Mouse (Mus musculus): ENCODE results near the gene Myo9a.

The Myo9a gene

GRCm38 (mm10) chr9:59750267-59751065, at the start of gene Myo9a, which contains the start of gene Senp8:
Gene Myo9a, plus strand, starts transcription at chr9:59750896.
Gene Senp8, minus strand, starts transcription at chr9:59750710.
- DNase-seq (ENCODE audit: low spot score in 2 of 2): peak; percentile 99 to 100

- DNase-seq (ENCODE audit: low spot score in 2 of 2): no peak
Measured at GRCm38 (mm10) chr9:59701094-59701493, 49.6 kb upstream of the Myo9a start.

- DNase-seq (ENCODE audit: low spot score in 2 of 2): no peak
Measured at GRCm38 (mm10) chr9:59703099-59703498, 47.6 kb upstream of the Myo9a start.

- DNase-seq (ENCODE audit: low spot score in 2 of 2): no peak
Measured at GRCm38 (mm10) chr9:59706850-59707825, 43.6 kb upstream of the Myo9a start.

GRCm38 (mm10) chr9:59709225-59709624, 41.5 kb upstream of the Myo9a start:
- no peak for DNase-seq (ENCODE audit: low spot score in 2 of 2)

GRCm38 (mm10) chr9:59716275-59716898, 34.3 kb upstream of the Myo9a start:
- no peak for DNase-seq (ENCODE audit: low spot score in 2 of 2)

GRCm38 (mm10) chr9:59718237-59718636, 32.5 kb upstream of the Myo9a start:
- no peak for DNase-seq (ENCODE audit: low spot score in 2 of 2)

- DNase-seq (ENCODE audit: low spot score in 2 of 2): no peak
Measured at GRCm38 (mm10) chr9:59721144-59721543, 29.6 kb upstream of the Myo9a start.

GRCm38 (mm10) chr9:59723096-59723657, 27.5 kb upstream of the Myo9a start:
- peak; percentile 45 to 51 for DNase-seq (ENCODE audit: low spot score in 2 of 2)

GRCm38 (mm10) chr9:59723791-59724442, 26.8 kb upstream of the Myo9a start:
- no peak for DNase-seq (ENCODE audit: low spot score in 2 of 2)

GRCm38 (mm10) chr9:59725515-59725914, 25.2 kb upstream of the Myo9a start:
- DNase-seq (ENCODE audit: low spot score in 2 of 2): no peak

GRCm38 (mm10) chr9:59727569-59728286, 23.0 kb upstream of the Myo9a start:
- no peak for DNase-seq (ENCODE audit: low spot score in 2 of 2)

GRCm38 (mm10) chr9:59731136-59731535, 19.6 kb upstream of the Myo9a start:
- no peak for DNase-seq (ENCODE audit: low spot score in 2 of 2)

- peak in 1 of 2 experiments; percentile 64 for DNase-seq (ENCODE audit: low spot score in 2 of 2)
Measured at GRCm38 (mm10) chr9:59733075-59733474, 17.6 kb upstream of the Myo9a start.

- DNase-seq (ENCODE audit: low spot score in 2 of 2): no peak
Measured at GRCm38 (mm10) chr9:59735394-59735793, 15.3 kb upstream of the Myo9a start.

- no peak for DNase-seq (ENCODE audit: low spot score in 2 of 2)
Measured at GRCm38 (mm10) chr9:59740593-59740992, 10.1 kb upstream of the Myo9a start.

- DNase-seq (ENCODE audit: low spot score in 2 of 2): no peak
Measured at GRCm38 (mm10) chr9:59743903-59744302, 6.8 kb upstream of the Myo9a start.

GRCm38 (mm10) chr9:59748387-59748786, 2.3 kb upstream of the Myo9a start:
- DNase-seq (ENCODE audit: low spot score in 2 of 2): no peak

GRCm38 (mm10) chr9:59748969-59749368, 1.7 kb upstream of the Myo9a start:
- DNase-seq (ENCODE audit: low spot score in 2 of 2): peak in 1 of 2 experiments; percentile 16

GRCm38 (mm10) chr9:59749581-59750265, 973 bp upstream of the Myo9a start:
- DNase-seq (ENCODE audit: low spot score in 2 of 2): no peak
